Mouse (Mus musculus): ENCODE data around the gene Dda1.
A peak's percentile ranks its signal among the peaks of the same experiment; 100 is the strongest.
"Not testable (repeated sequence)": the region's sequence is repeated elsewhere in the genome, so short reads cannot be mapped to it uniquely, and the experiment has no call there.

Gene Dda1

DNA sequence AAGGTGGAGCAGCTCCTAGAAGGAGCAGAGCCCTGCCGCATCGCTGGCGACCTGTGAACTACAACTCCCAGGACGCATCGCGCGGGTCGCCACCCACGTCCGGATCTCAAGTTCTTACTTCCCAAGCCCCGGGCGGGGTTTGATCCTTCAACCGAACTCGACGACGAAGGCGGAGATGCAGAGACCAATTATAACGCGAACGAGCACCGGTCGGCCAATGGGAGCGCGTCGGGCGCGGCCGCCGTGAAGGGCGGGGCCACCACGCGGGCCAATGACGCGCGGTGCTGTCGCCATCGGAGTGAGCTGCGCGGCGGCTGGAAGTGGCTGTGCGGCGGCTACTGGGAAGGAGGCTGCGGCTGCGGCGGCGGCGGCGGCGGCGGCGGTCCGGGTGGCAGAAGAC is at the start of gene Dda1:
Gene Dda1, plus strand, starts transcription at position 284 of the 400 bp plus-strand sequence.
- DNase-seq, result peak; percentile 98 to 99

DNA sequence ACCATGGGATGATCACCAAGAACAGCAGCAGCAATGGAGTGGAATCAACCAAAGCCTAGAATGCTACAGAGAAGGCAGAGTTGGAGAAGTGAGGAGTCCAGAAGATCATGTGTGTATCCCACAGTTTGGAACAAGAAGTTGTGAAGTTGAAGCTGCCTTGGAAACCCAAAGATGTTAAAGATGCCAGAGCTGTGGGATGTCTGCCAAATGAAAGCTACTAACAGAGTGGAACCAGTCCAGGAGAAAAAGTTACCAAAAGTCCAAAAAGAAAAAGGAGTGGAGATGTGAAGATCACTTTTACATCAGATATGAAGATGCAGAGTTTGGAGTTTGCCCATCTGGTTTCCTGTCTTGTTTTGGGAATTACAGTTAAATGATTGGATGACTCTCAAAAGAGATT is 46.9 kb upstream of the Dda1 start:
- no peak for DNase-seq

DNA sequence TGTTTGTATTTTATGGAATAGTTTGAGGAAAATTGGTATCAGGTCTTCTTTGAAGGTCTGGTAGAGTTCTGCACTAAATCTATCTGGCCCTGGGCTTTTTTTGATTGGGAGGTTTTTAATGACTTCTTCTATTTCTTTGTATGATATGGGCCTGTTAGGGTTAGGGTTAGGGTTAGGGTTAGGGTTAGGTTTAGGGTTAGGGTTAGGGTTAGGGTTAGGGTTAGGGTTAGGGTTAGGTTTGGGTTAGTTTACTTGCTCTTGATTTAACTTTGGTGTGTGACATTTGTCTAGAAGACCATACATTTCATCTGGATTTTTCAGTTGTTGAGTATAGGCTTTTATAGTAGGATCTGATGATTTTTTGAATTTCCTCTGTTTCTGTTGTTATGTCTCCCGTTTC is 36.1 kb upstream of the Dda1 start:
- not testable (repeated sequence) for DNase-seq

DNA sequence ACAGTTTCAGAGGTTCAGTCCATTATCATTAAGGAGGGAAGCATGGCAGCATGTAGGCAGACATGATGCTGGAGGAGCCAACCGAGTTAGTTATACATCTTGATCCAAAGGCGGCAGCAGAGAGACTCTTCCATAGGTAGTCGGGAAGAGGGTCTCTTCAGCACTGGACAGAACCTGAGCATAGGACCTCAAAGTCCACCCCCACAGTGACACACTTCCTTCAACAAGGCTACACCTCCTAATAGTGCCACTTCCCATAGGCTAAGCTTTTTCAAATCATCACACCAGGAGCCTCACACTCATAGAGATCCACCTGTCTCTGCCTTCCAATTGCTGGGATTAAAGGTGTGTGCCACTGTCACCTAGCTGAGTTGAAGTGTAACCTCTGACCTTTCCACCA is 32.0 kb upstream of the Dda1 start:
- no peak for DNase-seq

DNA sequence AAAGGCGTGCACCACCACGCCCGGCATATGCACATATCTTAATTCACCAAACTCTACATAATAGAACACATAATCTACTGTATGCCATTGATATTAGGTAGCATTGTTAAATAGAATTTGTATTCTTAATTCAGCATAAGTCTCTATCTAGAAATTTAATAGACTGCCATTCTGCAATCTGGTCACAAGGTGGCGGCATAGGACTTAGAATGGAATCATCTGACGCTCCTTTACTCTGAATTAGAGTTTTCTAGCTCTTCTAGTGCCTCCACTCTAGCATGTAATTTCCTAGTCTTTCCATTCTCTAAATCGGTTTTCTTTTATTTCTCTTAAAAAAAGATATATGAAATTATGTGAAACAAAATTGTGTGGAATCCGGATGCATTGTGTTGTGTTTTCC is 27.6 kb upstream of the Dda1 start:
- DNase-seq, result peak; percentile 48 to 54

DNA sequence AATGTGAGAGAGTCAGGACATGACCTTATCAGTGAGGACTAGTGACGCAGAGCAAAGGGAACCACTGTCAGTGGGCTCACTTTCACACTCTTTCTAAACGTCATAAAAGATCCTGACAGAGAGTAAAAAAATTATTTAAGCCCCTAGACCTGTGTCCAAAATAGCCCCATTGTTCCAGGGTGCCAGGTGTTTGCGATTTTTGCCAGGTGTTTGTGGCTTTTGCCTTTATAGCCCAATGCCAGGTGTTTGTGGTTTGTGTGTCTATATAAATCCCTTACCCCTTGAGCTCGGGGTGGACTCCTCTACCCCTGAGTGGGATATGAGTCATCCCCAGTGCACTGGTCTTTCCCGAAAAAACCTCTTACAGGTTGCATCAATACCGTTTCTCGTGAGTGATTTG is 23.9 kb upstream of the Dda1 start:
- DNase-seq, result no peak

DNA sequence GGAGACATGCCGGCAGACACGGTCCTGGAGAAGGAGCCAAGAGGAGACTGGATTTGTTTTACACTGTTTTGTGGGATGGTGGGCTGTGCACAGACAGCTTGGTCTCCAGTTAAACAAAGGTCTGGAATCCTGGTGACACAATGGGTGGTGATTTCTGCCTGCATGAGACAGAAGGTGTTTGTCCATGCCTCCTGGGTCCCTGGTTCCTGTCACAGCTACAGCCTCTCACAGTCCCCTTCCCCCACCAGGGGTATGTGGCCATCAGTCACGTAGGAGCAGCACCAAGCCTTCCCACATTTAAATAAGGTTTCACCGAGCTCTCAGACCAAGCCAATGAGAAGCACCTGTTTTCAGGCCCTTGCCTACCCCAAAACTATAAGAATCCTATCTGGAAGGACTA is 17.7 kb upstream of the Dda1 start:
- no peak for DNase-seq

DNA sequence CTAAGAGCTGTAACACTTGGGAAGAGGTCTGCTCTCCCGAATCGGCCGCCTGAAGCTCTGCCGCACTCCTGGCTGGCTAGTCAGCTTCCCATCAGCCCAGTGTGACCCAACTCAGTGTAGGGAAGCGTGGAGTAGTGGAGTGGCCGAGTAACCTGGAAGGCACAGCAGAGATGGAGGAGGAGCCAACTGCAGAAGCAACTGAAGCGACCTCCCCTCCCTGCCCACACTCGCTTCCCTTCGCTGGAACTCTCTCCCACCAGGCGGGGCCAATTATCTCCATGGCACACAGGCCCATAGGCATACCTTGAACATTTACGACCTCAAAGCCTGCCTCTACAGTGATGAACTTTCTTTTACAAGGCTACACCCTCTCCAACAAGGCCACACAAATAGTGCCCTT is 17.2 kb upstream of the Dda1 start:
- DNase-seq, result no peak

DNA sequence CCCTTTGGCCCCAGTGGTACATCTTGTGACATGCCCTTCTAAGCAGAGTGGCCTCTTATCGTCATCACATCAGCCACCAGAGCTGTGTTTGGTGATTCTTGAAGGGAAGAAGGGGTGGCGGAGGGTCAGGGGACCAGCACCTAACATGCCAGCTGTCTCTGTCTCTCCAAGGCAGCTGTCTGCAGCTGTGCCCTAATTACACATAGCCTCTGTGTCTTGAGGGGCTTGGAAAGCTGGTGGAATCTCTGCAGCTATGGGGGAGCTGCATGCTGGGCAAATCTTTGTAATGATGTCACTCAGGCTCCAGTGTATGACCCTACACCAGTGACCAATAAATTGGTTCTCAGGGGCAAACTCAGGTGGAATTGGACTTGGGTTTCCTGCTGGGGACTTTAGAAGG is 16.3 kb upstream of the Dda1 start:
- no peak for DNase-seq

DNA sequence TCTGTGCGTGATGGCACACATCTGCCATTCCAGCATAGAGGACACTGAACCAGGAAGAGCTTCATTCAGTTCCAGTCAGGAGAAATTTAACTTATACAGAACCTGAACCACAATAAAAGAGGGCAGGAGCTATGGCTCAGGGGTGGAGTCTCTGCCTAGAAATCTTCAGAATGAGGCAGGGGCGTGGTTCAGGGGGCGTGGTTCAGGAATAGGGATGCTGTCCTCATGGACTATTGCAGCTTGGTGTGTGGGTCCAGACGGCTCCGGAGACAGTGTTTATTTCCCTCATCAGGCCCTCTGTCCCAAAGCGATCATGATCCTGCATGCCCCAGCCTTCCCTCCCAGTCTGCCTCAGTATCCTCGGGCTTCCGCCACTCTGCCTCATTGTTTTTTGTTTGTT is 14.3 kb upstream of the Dda1 start:
- DNase-seq, result no peak

DNA sequence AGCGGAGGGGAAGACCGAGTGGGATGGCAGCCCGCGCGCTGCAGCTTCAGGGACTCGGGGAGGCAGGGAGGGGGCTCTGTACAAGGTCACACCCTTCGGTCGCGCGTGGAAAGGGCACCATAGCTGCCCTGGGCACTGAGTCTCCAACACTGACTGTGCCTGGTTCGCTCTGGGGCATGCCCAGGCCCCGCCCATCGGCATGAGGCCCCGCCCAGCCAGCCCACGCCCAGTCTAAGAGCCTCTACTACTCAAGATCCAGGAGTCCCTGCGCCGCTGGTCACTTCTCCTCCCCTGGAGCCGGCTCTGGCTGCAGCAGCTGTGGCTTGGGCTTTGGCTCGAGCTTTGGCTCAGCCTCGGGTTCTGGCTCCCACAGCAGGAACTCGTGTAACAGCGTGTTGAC is 12.1 kb upstream of the Dda1 start:
- no peak for DNase-seq

DNA sequence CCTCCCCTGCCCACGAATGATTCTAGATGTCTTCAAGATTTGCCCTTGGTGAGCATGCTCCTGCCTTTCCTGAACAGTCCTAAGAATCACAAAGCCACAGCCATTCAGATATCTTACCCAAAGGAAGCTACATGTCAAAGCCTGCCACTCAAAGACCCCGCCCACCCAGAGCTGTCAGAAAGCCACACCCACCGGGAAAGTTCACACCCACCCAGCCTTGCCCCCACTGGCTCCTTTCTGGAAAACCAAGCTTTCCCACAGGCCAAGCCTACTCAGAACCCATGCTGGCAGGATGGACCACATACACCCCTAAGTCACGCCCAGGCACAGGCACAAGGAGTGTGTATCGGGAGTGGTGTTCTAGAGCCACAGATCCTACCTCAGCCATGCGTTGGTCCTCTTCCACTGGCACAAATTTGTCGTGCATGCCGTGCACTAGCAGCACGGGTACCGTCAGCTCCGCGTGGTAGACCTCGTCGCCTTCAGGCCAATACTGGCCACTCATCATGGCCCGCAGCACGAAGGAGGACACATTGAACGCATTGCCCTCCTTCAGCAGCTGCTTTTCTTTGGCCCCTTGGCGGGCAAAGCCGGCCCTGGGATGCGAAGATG is 11.2 kb upstream of the Dda1 start:
- DNase-seq, result no peak

DNA sequence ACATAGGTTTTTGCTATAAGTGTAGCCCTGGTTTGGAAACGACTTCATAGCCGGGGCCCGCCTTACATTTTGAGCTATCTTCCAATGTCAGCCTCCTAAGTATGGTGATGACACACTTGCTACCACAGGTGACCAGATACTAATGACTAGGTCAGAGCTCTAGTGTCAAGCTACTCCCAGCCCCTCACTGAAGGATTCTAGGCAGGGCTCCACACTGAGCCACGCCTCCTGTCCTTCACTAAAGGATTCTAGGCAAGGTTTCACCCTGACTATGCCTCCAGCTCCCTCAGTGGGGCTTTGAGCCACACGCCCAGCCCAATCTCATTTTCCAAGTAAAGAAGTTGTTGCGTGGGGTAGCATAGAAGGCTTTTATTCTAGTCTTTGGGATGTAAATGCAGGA is 8.3 kb upstream of the Dda1 start:
- DNase-seq, result no peak

DNA sequence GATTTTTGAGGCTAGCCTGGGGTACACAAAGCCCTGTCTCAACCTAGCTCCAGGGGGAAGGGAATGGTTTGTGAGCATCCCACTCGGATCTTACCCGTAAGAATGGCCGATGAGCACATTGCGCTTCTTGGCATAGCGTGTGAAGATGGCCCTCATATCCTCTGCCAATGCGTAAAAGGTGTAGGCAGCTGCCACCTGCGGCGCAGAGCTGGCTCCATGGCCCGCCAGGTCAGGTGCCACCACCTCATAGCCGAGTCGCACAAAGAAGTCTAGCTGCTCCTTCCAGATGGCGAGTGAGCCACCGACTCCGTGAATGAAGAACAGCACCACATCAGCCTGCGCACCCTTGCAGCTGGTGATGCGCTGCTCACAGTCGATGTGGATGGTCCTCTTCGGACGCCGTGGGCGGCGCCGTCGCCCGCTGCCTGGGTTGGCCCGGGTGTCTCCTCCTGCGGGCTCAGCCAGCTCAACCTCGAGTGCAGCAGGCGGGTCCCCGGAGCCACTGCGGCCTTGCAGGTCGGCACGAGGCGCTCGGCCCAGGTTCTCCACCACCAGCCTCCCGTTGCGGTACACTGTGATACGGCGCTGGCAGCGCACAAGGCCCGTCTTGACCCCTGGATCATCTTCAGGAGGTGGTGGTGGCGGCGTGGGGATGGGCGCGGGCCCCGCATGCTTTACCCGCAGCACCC is 7.7 kb upstream of the Dda1 start:
- no peak for DNase-seq

DNA sequence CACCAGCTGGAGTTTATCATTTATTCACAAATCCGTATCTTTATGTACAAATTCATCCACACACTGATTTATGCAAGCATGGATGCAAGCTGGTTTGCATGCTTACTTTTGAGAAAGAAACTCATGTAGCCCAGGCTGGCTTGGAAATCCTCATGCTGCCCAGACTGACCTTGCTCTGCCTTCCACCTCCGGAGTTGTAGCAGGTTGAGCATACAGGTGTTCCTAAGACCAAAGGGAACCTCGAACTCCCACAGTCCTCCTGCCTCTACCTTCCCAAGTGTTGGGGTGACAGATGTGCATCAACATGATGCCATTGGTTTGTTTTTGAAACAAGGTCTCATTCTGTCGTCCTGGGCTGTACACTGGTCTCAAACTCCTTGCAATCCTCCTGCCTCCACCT is 6.8 kb upstream of the Dda1 start:
- DNase-seq, result no peak

DNA sequence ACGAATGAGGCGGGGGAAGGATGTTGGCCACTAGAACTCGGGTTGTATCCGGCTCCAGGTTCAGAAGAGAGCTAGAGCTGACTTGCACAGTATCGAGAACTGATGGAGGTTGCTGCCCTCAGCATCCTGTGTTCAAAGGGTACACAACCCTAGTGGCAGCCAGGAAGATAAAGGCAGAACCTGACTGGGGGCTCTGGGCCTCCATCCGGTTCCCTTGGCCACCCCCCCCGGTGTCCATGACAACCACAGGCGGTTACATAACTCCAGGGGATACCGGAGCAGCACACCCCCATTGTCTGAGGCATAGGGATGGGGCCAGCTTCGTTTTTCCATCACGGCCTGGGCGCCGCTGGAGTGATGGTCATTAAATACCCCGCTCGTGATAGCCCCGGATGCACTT is 6.2 kb upstream of the Dda1 start:
- peak; percentile 37 to 56 for DNase-seq

DNA sequence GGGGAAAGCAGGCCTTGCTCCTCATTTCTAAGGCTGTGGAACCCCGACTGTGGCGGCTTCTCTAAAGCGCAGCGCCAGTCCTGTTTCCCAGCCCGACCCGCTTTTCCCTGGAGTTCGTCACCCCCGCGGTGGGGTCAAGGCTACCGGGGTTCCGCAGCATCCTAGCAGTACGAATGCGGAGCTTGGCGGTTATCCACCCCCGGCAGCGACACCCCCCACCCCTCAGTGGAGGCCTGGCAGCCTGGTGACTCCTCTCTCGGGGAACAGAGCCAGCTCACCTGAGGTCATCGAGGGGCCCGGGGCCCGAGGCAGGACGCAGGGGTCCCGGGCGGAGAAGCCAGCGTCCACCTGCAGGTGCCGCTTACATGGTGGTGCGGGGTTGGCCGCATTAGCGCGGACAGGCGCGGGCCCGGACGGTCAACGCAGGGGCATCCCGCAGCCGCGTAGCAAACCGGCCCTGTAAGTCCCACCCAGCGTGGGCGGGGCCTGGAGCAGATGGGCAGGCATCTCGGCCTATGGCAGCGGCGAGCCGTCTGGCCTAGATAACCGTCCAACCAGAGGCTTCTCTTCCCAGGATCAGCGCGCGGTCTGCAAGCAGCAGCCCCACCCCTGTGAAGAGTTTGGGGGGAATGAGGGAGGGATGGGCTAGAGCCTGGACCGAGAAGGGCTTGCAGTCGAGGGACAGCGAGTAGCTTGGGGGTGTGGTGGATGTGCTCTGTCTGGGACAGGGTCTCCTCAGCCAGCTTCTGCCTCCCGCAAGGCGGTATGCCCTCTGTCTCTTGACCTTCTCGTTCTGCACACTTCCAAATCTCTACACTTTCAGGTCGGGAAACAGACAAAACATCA is 5.6 kb upstream of the Dda1 start, which contains the start of gene Abhd8:
Gene Abhd8, minus strand, starts transcription at position 468 of the 846 bp plus-strand sequence.
- DNase-seq, result peak; percentile 98

DNA sequence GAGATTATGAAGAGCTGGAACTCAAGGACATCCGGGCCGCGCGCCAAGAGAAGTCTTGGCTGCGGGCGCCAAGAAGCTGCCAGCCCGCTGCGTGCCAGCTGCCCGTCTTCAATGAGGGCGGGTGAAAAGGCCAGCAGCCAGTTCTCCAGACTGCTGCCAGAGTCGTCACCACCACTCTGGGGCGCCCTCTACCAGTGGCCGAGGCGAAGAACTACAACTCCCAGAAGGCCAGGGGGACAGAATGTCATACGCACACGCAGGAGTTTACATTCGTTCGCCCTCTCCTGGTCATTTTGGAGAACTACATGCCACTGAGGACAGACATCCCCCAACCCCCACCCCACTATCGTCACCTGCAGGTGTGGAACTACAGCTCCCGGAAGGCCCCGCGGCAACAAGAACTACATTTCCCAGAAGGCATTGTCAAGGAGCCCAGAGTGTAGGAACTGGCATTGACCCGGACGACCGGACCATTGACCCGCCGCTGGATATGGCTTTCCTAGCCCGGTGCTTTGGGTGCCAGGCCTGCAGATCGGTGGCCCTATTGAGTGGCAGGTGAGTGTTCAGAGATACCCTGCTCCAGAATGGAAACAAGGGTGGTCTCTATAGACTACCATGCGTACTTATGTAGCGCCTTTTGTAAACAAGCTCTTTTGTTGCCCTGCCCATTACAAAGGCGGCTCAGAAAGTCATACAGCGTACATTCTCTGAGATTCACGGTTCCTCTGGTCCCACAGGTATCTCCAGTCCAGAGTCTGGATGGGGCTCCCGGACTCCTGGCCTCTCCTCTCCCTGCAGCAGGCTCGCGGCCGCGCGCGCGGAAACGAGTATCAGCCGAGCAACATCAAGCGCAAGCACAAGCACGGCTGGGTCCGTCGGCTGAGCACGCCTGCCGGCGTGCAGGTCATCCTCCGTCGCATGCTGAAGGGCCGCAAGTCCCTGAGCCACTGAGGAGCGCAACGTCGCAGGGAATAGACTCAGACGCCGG is 4.2 kb upstream of the Dda1 start, which contains the start of gene Mrpl34:
Gene Mrpl34, plus strand, starts transcription at position 447 of the 988 bp plus-strand sequence.
- DNase-seq, result peak; percentile 98 to 100

DNA sequence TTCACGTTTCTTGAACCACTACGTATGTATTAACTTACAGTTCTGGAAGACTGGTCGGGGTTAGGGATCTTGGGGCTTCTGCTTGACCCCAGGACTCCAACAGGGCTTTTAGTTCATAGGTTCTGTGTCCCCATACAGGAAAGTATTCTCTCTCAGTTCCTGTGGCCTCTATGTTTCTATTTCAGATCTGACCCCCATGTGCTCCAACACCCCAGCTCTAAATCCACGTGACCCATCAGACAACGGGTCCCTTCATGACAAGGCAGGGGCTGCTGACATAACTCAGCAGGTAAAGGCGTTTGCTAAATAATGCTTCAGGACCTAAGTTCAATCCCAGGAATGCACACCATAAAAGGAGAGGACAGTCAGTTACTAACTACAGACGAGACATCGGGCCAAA is 3.3 kb upstream of the Dda1 start:
- no peak for DNase-seq

DNA sequence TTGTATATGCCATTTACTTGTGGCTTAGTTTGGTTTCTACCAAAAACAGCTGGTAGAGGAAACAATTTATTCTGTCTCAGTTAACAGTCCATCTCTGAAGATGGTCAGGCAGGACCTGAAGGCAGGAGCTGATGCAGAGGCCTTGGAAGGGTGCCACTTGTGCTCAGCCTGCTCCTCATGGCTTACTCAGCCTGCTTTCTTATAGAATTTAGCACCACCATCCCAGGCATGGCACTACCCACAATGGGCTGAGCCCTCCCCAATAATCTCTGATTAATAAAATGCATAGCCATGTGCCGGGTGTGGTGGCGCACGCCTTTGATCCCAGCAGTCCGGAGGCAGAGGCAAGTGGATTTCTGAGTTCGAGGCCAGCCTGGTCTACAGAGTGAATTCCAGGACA is 2.8 kb upstream of the Dda1 start:
- no peak for DNase-seq

DNA sequence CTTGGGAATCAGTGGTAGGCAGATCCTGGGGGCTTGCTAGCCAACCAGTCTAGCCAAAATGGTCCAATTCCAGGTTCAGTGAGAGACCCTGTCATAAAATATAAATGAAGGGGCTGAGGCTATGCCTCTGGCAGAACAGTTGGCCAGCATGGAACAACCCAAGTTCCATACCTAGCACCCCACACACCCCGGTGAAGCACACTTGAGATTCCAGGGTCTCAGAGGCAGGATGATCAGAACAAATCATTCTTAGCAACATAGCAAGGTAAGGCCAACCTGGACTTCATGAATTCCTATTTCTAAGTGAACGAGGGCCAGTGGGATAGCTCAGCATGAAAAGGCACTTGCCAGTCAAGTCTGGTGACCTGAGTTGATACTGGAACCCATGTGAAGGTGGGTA is 1.8 kb upstream of the Dda1 start:
- DNase-seq, result no peak

DNA sequence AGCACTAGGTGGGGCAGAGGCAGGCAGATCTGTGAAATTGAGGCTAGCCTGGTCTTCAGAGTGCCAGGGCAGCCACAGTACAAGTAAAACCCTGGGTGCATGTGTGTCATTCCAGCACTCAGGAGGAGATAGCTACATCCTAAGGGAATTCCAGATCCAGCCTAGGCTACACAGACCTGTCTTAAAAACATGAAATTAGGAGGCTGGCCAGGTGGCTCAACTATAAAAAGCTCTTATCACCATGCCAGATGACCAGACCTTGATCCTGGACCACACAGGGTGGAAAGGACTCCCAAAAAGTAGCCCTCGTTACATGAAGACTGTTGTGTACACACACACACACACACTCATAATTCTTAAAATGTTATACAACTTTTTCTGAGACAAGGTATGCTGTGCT is 998 bp upstream of the Dda1 start:
- no peak for DNase-seq

DNA sequence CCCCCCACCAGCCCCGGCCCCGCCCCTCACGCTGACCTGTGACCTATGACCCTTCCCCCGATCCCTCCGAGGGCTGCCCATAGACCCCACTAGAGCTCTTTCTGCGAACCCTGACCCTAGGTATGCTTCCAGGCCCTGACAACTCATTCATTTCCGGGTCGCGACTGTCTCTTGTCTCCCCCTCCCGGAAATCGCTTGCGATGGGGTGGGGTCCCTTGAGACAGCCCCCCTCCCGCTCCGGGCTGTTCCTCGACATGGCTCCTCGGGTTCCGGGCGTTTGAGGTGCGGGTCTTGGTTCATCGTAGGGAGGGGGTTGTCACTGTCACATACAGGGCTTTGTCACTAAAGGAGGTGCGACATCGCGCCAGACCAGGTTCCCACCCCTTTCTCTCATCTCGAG is 412 bp downstream of the Dda1 start:
- DNase-seq, result peak; percentile 32 to 52
